Mouse (Mus musculus) cerebellum, postnatal 4 days (tissue): ENCODE results near the gene Ptprs.
A peak's percentile ranks its signal among the peaks of the same experiment; 100 is the strongest.

Source experiments
- DNase-seq, 2 experiments: peaks; one replicate each; pipeline ENCODE4 v3.0.0; 2022; ENCODE audit warnings: low spot score in 2 of 2, mixed read lengths in 1 of 2

Gene Ptprs

GRCm38 (mm10) chr17:56381183-56381582 lies 95.1 kb downstream of the Ptprs start:
- DNase-seq = no peak

GRCm38 (mm10) chr17:56380286-56380685 lies 96.0 kb downstream of the Ptprs start:
- DNase-seq = peak in 1 of 2 experiments; percentile 64

GRCm38 (mm10) chr17:56379281-56379834 lies 96.9 kb downstream of the Ptprs start:
- peak in 1 of 2 experiments; percentile 30 for DNase-seq

- no peak for DNase-seq
Measured at GRCm38 (mm10) chr17:56374851-56375250, 101.4 kb downstream of the Ptprs start.

GRCm38 (mm10) chr17:56373136-56374034 lies 102.9 kb downstream of the Ptprs start:
- DNase-seq = no peak

GRCm38 (mm10) chr17:56372109-56372508 lies 104.2 kb downstream of the Ptprs start:
- no peak for DNase-seq

GRCm38 (mm10) chr17:56371029-56371660 lies 105.1 kb downstream of the Ptprs start:
- no peak for DNase-seq

GRCm38 (mm10) chr17:56370090-56370489 lies 106.2 kb downstream of the Ptprs start:
- no peak for DNase-seq

- DNase-seq = no peak
Measured at GRCm38 (mm10) chr17:56368291-56368790, 107.9 kb downstream of the Ptprs start.

GRCm38 (mm10) chr17:56365791-56366673 lies 110.3 kb downstream of the Ptprs start:
- no peak for DNase-seq
